In genomic region chr9:114603876-114604540, GRCm38 (mm10) we compare ENCODE assay signal across 13 mouse cellular contexts. TPM values are rescaled to one million over a fixed set of nuclear protein-coding genes. Genes with fewer than 3 reads are reported as not detected.
DNase-seq lines count a peak whose midpoint lies in the region; ATAC-seq lines count a peak whose summit lies in the region.
"Had no signal": no experiment of that assay in that cellular context is flagged by ENCODE, and none has a peak within 500 bp of the region (broad histone marks: within the 10 kb centered on the region; RNA-seq: fewer than 3 reads in every experiment).

No protein-coding gene starts in this region.

- H3K27ac ChIP-seq in hindbrain, embryonic 10.5 days = no peak overlapping the region
- no peak overlapping the region for H3K27ac ChIP-seq in hindbrain, embryonic 13.5 days
- no peak overlapping the region for H3K27ac ChIP-seq in midbrain, embryonic 16.5 days (ENCODE audit: low read length)

- no peak overlapping the region for H3K4me2 ChIP-seq in hindbrain, embryonic 13.5 days
- H3K4me2 ChIP-seq in midbrain, embryonic 16.5 days (ENCODE audit: low read length) = no peak overlapping the region
- H3K4me2 ChIP-seq: liver, embryonic 11.5 days had no signal

- H3K36me3 ChIP-seq in hindbrain, embryonic 10.5 days = peaks cover 81% of the 10 kb centered on the region
- peaks cover 69% of the 10 kb centered on the region for H3K36me3 ChIP-seq in hindbrain, embryonic 13.5 days
- peaks cover 26% of the 10 kb centered on the region for H3K36me3 ChIP-seq in midbrain, embryonic 16.5 days (ENCODE audit: control insufficient read depth, insufficient read depth, low read length)

- DNase-seq in hindbrain, embryonic 10.5 days (ENCODE audit: low spot score) = peak; percentile 7
- DNase-seq in brain, adult 2 months (ENCODE audit: low read depth, low spot score) = peak; percentile 46
- DNase-seq in cerebellum, postnatal 25 days = peak; percentile 74 to 81
- no peak for DNase-seq in urinary bladder, postnatal 10 days (ENCODE audit: low spot score)
- DNase-seq in gastrocnemius, adult 18-20 months (ENCODE audit: low spot score) = no peak
- no peak for DNase-seq in heart, postnatal 25 days (ENCODE audit: low spot score)
- DNase-seq: heart, adult 11 months; heart, postnatal 36 days; kidney, adult 2 months had no signal

- H3K9me3 ChIP-seq in hindbrain, embryonic 10.5 days = no peaks in the 10 kb centered on the region
- no peaks in the 10 kb centered on the region for H3K9me3 ChIP-seq in hindbrain, embryonic 13.5 days
- H3K9me3 ChIP-seq in midbrain, embryonic 16.5 days (replicated peaks; ENCODE audit: control insufficient read depth, low read length, poor library complexity, severe bottlenecking) = no peaks in the 10 kb centered on the region

- H3K27me3 ChIP-seq in hindbrain, embryonic 10.5 days (ENCODE audit: insufficient read depth, poor library complexity, severe bottlenecking) = no peaks in the 10 kb centered on the region
- no peaks in the 10 kb centered on the region for H3K27me3 ChIP-seq in hindbrain, embryonic 13.5 days
- no peaks in the 10 kb centered on the region for H3K27me3 ChIP-seq in midbrain, embryonic 16.5 days (ENCODE audit: control insufficient read depth, insufficient read depth, low read depth, low read length)

- intact Hi-C loops in heart, postnatal 25 days (cut with DNase I) = no loop called here

- H3K4me3 ChIP-seq in hindbrain, embryonic 10.5 days = no peak overlapping the region
- no peak overlapping the region for H3K4me3 ChIP-seq in hindbrain, embryonic 13.5 days
- no peak overlapping the region for H3K4me3 ChIP-seq in midbrain, embryonic 16.5 days (ENCODE audit: low read depth, low read length)
- H3K4me3 ChIP-seq: myocyte had no signal

- 66% methylated on average over 12 of the region's 12 CpGs for WGBS in hindbrain, embryonic 10.5 days
- 65% methylated on average over 12 of the region's 12 CpGs for WGBS in hindbrain, embryonic 13.5 days
- WGBS in midbrain, embryonic 16.5 days = 47% methylated on average over 12 of the region's 12 CpGs

- H3K9ac ChIP-seq in hindbrain, embryonic 13.5 days = no peak overlapping the region
- no peak overlapping the region for H3K9ac ChIP-seq in midbrain, embryonic 16.5 days (ENCODE audit: low read depth, low read length)

- no peaks in the 10 kb centered on the region for H3K4me1 ChIP-seq in hindbrain, embryonic 10.5 days (replicated peaks)
- no peaks in the 10 kb centered on the region for H3K4me1 ChIP-seq in hindbrain, embryonic 13.5 days (replicated peaks)
- no peaks in the 10 kb centered on the region for H3K4me1 ChIP-seq in midbrain, embryonic 16.5 days (ENCODE audit: control insufficient read depth, insufficient read depth, low read length)

- ATAC-seq in hindbrain, embryonic 13.5 days (ENCODE audit: low FRiP score) = no peak
- peak; percentile 36; the same call in 1 of the 2 replicates for ATAC-seq in midbrain, embryonic 16.5 days

RNA-seq across cellular contexts. Expression of gene Cnot10, which starts 36.0 kb away (rescaled TPM):
- polyA plus RNA-seq in hindbrain, embryonic 10.5 days (2016; fragmentation: Nextera tagmentation; extraction: Ambion mirVana) = 67.4 and 68.7 TPM in 2 replicates
- 54.7 and 59.0 TPM in 2 replicates for polyA plus RNA-seq in hindbrain, embryonic 13.5 days (2015; fragmentation: Nextera tagmentation; extraction: Ambion mirVana)
- polyA plus RNA-seq in midbrain, embryonic 16.5 days (2015; fragmentation: Nextera tagmentation; extraction: Ambion mirVana) = 54.0 and 59.3 TPM in 2 replicates
- 10 to 100 TPM; 15.2 to 15.4 TPM for total RNA-seq in gastrocnemius, adult 18-20 months (2021)
- total RNA-seq in heart, postnatal 25 days (2021) = 10 to 100 TPM; 19.7 to 21.8 TPM

RNA-seq across cellular contexts. Expression of gene Trim71, which starts 39.8 kb away (rescaled TPM):
- polyA plus RNA-seq in hindbrain, embryonic 10.5 days (2016; fragmentation: Nextera tagmentation; extraction: Ambion mirVana) = 3.8 and 8.3 TPM in 2 replicates
- polyA plus RNA-seq in hindbrain, embryonic 13.5 days (2015; fragmentation: Nextera tagmentation; extraction: Ambion mirVana) = 0.50 and 0.53 TPM in 2 replicates
- polyA plus RNA-seq in midbrain, embryonic 16.5 days (2015; fragmentation: Nextera tagmentation; extraction: Ambion mirVana) = 0.15 and 0.17 TPM in 2 replicates
- not detected for total RNA-seq in gastrocnemius, adult 18-20 months (2021)
- total RNA-seq in heart, postnatal 25 days (2021) = not detected
- total RNA-seq: heart, postnatal 36 days had no signal

Comparison
In these comparisons a context has a peak if more than half of its experiments do, and no peak if none do; other contexts are left out.
1. DNase-seq: peak in hindbrain, embryonic 10.5 days (single experiment), brain, adult 2 months (single experiment) and cerebellum, postnatal 25 days (2 of 2); none in urinary bladder, postnatal 10 days (single experiment), gastrocnemius, adult 18-20 months (single experiment) and heart, postnatal 25 days (single experiment).